ENCODE assay signal across 8 mouse cellular contexts in the genomic region with DNA sequence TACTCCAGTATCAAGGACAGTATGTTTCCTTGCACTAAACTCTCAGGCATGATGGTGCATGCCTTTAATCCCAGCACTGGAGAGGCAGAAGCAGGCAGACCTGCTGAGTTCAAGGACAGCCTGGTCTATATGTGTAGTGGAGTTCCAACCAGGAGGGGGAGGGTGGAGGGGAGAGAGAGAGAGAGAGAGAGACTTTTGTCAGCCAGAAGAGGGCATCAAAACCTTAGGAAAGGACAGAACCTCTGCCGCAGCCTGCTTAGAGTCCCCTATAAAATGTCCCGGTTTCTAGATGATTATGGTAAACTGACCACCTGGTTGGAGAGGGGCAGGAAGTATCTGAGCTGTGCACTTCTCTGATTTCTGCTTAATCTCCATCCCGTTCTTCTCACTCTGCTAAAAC. TPM values are rescaled to one million over a fixed set of nuclear protein-coding genes. Genes with fewer than 3 reads are reported as not detected.
DNase-seq lines count a peak whose midpoint lies in the region; ATAC-seq and TF ChIP-seq lines count a peak whose summit lies in the region.

No protein-coding gene starts in this region.

- TF ChIP-seq CTCF in stomach, postnatal 0 days (IDR thresholded peaks at IDR 0.05; ENCODE audit: low read depth): peak; percentile 69

- no peak overlapping the region for H3K9ac ChIP-seq in intestine, embryonic 15.5 days
- H3K9ac ChIP-seq in stomach, postnatal 0 days (ENCODE audit: low read length): no peak overlapping the region
- no peak overlapping the region for H3K9ac ChIP-seq in forebrain, embryonic 16.5 days (replicated peaks; ENCODE audit: low read depth, low read length)

- no peaks in the 10 kb centered on the region for H3K36me3 ChIP-seq in intestine, embryonic 15.5 days
- no peaks in the 10 kb centered on the region for H3K36me3 ChIP-seq in stomach, postnatal 0 days (ENCODE audit: control insufficient read depth, insufficient read depth, low read length)
- H3K36me3 ChIP-seq in forebrain, embryonic 16.5 days (ENCODE audit: control insufficient read depth, insufficient read depth): no peaks in the 10 kb centered on the region

- DNase-seq in cerebellum, postnatal 10 days: peak; percentile 44 to 50
- DNase-seq in cerebellum, adult 8-10 months: no peak
- peak; percentile 47 for DNase-seq in lung, postnatal 10 days
- DNase-seq in lung, adult 18-20 months: no peak
- DNase-seq in stomach, postnatal 0 days (ENCODE audit: low spot score): peak; percentile 23
- no peak for DNase-seq in frontal cortex, postnatal 10 days (ENCODE audit: low spot score in 2 of 2)

- no peaks in the 10 kb centered on the region for H3K4me1 ChIP-seq in intestine, embryonic 15.5 days (replicated peaks)
- H3K4me1 ChIP-seq in stomach, postnatal 0 days (replicated peaks; ENCODE audit: control insufficient read depth, insufficient read depth): no peaks in the 10 kb centered on the region
- H3K4me1 ChIP-seq in forebrain, embryonic 16.5 days (replicated peaks; ENCODE audit: control insufficient read depth, insufficient read depth, low read length): peaks cover under 1% of the 10 kb centered on the region; the same call in 1 of the 2 replicates

- H3K4me3 ChIP-seq in intestine, embryonic 15.5 days (replicated peaks): no peak overlapping the region
- H3K4me3 ChIP-seq in stomach, postnatal 0 days (ENCODE audit: low read depth, low read length): no peak overlapping the region
- H3K4me3 ChIP-seq in forebrain, embryonic 16.5 days (replicated peaks; ENCODE audit: low read length): no peak overlapping the region

- 0 out of 2 replicates have a peak, but pooled peaks have one; percentile 54 for ATAC-seq in intestine, embryonic 15.5 days
- peak; percentile 25; the same call in 1 of the 2 replicates for ATAC-seq in stomach, postnatal 0 days (ENCODE audit: low FRiP score, low TSS enrichment)
- no peak for ATAC-seq in forebrain, embryonic 16.5 days

- no peak overlapping the region for H3K4me2 ChIP-seq in intestine, embryonic 15.5 days (replicated peaks)
- H3K4me2 ChIP-seq in stomach, postnatal 0 days (replicated peaks; ENCODE audit: low read depth): no peak overlapping the region
- no peak overlapping the region for H3K4me2 ChIP-seq in forebrain, embryonic 16.5 days (ENCODE audit: low read length)

- H3K27ac ChIP-seq in intestine, embryonic 15.5 days: no peak overlapping the region
- H3K27ac ChIP-seq in stomach, postnatal 0 days (replicated peaks): no peak overlapping the region
- no peak overlapping the region for H3K27ac ChIP-seq in forebrain, embryonic 16.5 days (ENCODE audit: low read length)

- H3K9me3 ChIP-seq in intestine, embryonic 15.5 days: no peaks in the 10 kb centered on the region
- H3K9me3 ChIP-seq in stomach, postnatal 0 days (ENCODE audit: control insufficient read depth, low read length): no peaks in the 10 kb centered on the region
- H3K9me3 ChIP-seq in forebrain, embryonic 16.5 days (ENCODE audit: control insufficient read depth, low read length): no peaks in the 10 kb centered on the region

- WGBS in intestine, embryonic 15.5 days: 8% methylated on average over 3 of the region's 3 CpGs
- WGBS in stomach, postnatal 0 days: 20% methylated on average over 3 of the region's 3 CpGs
- 22% methylated on average over 3 of the region's 3 CpGs for WGBS in forebrain, embryonic 16.5 days

- TF ChIP-seq EP300 in stomach, postnatal 0 days (optimal IDR thresholded peaks at IDR 0.05): no peak

- H3K27me3 ChIP-seq in intestine, embryonic 15.5 days (replicated peaks): no peaks in the 10 kb centered on the region
- no peaks in the 10 kb centered on the region for H3K27me3 ChIP-seq in stomach, postnatal 0 days (ENCODE audit: control insufficient read depth, insufficient read depth, low read length)
- no peaks in the 10 kb centered on the region for H3K27me3 ChIP-seq in forebrain, embryonic 16.5 days (replicated peaks; ENCODE audit: control insufficient read depth, insufficient read depth, low read length)

RNA-seq across cellular contexts. Expression of gene Hdc, which starts 20.1 kb away (rescaled TPM):
- 3.0 TPM in 2 replicates for polyA plus RNA-seq in intestine, embryonic 15.5 days (2015; fragmentation: Nextera tagmentation; extraction: Ambion mirVana)
- 2.9 and 3.4 TPM in 2 replicates for polyA plus RNA-seq in stomach, postnatal 0 days (2015; fragmentation: Nextera tagmentation; extraction: Ambion mirVana)
- polyA plus RNA-seq in forebrain, embryonic 16.5 days (2015; fragmentation: Nextera tagmentation; extraction: Ambion mirVana): 1.1 and 1.8 TPM in 2 replicates

RNA-seq across cellular contexts. Expression of gene Slc27a2, which starts 46.8 kb away (rescaled TPM):
- 3.0 and 3.3 TPM in 2 replicates for polyA plus RNA-seq in intestine, embryonic 15.5 days (2015; fragmentation: Nextera tagmentation; extraction: Ambion mirVana)
- 1.1 and 2.4 TPM in 2 replicates for polyA plus RNA-seq in stomach, postnatal 0 days (2015; fragmentation: Nextera tagmentation; extraction: Ambion mirVana)
- 4.1 and 6.9 TPM in 2 replicates for polyA plus RNA-seq in forebrain, embryonic 16.5 days (2015; fragmentation: Nextera tagmentation; extraction: Ambion mirVana)

Comparison
In these comparisons a context has a peak if more than half of its experiments do, and no peak if none do; other contexts are left out.
1. DNase-seq: peak in cerebellum, postnatal 10 days (2 of 2), lung, postnatal 10 days (single experiment) and stomach, postnatal 0 days (single experiment); none in cerebellum, adult 8-10 months (single experiment), lung, adult 18-20 months (0 of 2) and frontal cortex, postnatal 10 days (0 of 2).